15 mouse cellular contexts compared by ENCODE assay signal in genomic region chr3:132884459-132884858, GRCm38 (mm10).
"Had no signal": no experiment of that assay in that cellular context is flagged by ENCODE, and none has a peak within 500 bp of the region (broad histone marks: within the 10 kb centered on the region; RNA-seq: fewer than 3 reads in every experiment).

No protein-coding gene starts in this region.

- H3K27ac ChIP-seq: hindbrain, postnatal 0 days; limb, embryonic 15.5 days; liver, embryonic 12.5 days; macrophage; midbrain, embryonic 12.5 days; neural tube, embryonic 15.5 days had no signal

- H3K9me3 ChIP-seq: limb, embryonic 15.5 days; liver, embryonic 12.5 days; megakaryocyte, embryonic 14.5 days; midbrain, embryonic 12.5 days; neural tube, embryonic 15.5 days had no signal

- H3K4me3 ChIP-seq: limb, embryonic 15.5 days; liver, embryonic 12.5 days; megakaryocyte, embryonic 14.5 days; midbrain, embryonic 12.5 days; myocyte; neural tube, embryonic 15.5 days had no signal

- H3K27me3 ChIP-seq: limb, embryonic 15.5 days; liver, embryonic 12.5 days; midbrain, embryonic 12.5 days; neural tube, embryonic 15.5 days had no signal

- DNase-seq: layer of hippocampus, adult 9-11 months; layer of hippocampus, postnatal 36 days; lung, embryonic 14.5 days; lung, postnatal 10 days; right cerebral cortex, adult 18-20 months; thymus, adult 18-20 months; thymus, postnatal 14 days had no signal

- H3K4me2 ChIP-seq: limb, embryonic 15.5 days; liver, embryonic 12.5 days; lung, embryonic 14.5 days; midbrain, embryonic 12.5 days; neural tube, embryonic 15.5 days had no signal

- ATAC-seq: hindbrain, postnatal 0 days; liver, embryonic 12.5 days had no signal

- H3K36me3 ChIP-seq: liver, embryonic 12.5 days; midbrain, embryonic 12.5 days; neural tube, embryonic 15.5 days had no signal

- H3K4me1 ChIP-seq: limb, embryonic 15.5 days; neural tube, embryonic 15.5 days had no signal

- H3K9ac ChIP-seq: limb, embryonic 15.5 days; liver, embryonic 12.5 days; lung, embryonic 14.5 days; midbrain, embryonic 12.5 days; neural tube, embryonic 15.5 days had no signal
